Mouse (Mus musculus) liver, embryonic 15.5 days (tissue): ENCODE measurements at regions not wholly inside any gene's neighbourhood (a gene's known extent, or its start where the extent isn't known, plus 50 kb on each side); places are given as distances from the start of the nearest gene placed in this dataset.

Experiments
- ATAC-seq: fragments of 200-750 bp; cut with Nextera tagmentation; 2 replicates; pipeline ENCODE4 v1.8.0; 2017; ENCODE audit warnings: moderate number of reproducible peaks, mild to moderate bottlenecking, moderate library complexity; ENCODE audit not compliant: insufficient read depth
- H3K27ac ChIP-seq: fragments of 300-500 bp; sonication (generic); replicated peaks from 2 replicates; pipeline ENCODE4 v1.5.1; 2015; ENCODE audit warnings: mild to moderate bottlenecking, inconsistent platforms
- H3K27me3 ChIP-seq: fragments of 300-500 bp; sonication (generic); 2 replicates; pipeline ENCODE4 v1.6.1; 2015; ENCODE audit warnings: mild to moderate bottlenecking, inconsistent platforms
- H3K36me3 ChIP-seq: fragments of 300-500 bp; sonication (generic); replicated peaks from 2 replicates; pipeline ENCODE4 v1.6.1; 2015; ENCODE audit warnings: moderate library complexity, mild to moderate bottlenecking, inconsistent platforms
- H3K4me1 ChIP-seq: fragments of 300-500 bp; sonication (generic); replicated peaks from 2 replicates; pipeline ENCODE4 v1.6.1; 2015; ENCODE audit warnings: inconsistent platforms
- H3K4me2 ChIP-seq: fragments of 300-500 bp; sonication (generic); 2 replicates; pipeline ENCODE4 v1.6.1; 2015; ENCODE audit warnings: moderate library complexity, mild to moderate bottlenecking, inconsistent platforms
- H3K4me3 ChIP-seq: fragments of 300-500 bp; sonication (generic); replicated peaks from 2 replicates; pipeline ENCODE4 v1.5.1; 2015; ENCODE audit warnings: mild to moderate bottlenecking, inconsistent platforms
- H3K9ac ChIP-seq: fragments of 300-500 bp; sonication (generic); 2 replicates; pipeline ENCODE4 v1.6.1; 2015; ENCODE audit warnings: moderate library complexity, mild to moderate bottlenecking, inconsistent platforms
- H3K9me3 ChIP-seq: fragments of 300-500 bp; sonication (generic); replicated peaks from 2 replicates; pipeline ENCODE4 v1.6.1; 2016; ENCODE audit warnings: inconsistent platforms
- WGBS: fragments of 180-500 bp; shearing (Covaris S2); methylation state at CpG from one replicate; pipeline ENCODE4 v1.1.7; 2015; ENCODE audit warnings: mixed read lengths; ENCODE audit not compliant: insufficient replicate concordance; 5-methylcytosine and 5-hydroxymethylcytosine counted together

GRCm38 (mm10) chr4:81677205-81677604, 234.6 kb upstream of the Mpdz start:
- 58% methylated on average over 2 of the region's 2 CpGs for WGBS
- ATAC-seq: no peak
- Histone ChIP-seq H3K4me2 (no peak overlapping the region), H3K4me1 (no peaks in the 10 kb centered on the region), H3K36me3 (no peaks in the 10 kb centered on the region), H3K9ac (no peak overlapping the region), H3K4me3 (no peak overlapping the region), H3K27me3 (no peaks in the 10 kb centered on the region), H3K9me3 (no peaks in the 10 kb centered on the region), H3K27ac (no peak overlapping the region)

- no peak overlapping the region for H3K4me2 ChIP-seq
- WGBS: 58% methylated on average over 2 of the region's 2 CpGs
- H3K9ac ChIP-seq: no peak overlapping the region
- no peak for ATAC-seq
- no peaks in the 10 kb centered on the region for H3K27me3 ChIP-seq
- no peaks in the 10 kb centered on the region for H3K36me3 ChIP-seq
- H3K4me1 ChIP-seq: no peaks in the 10 kb centered on the region
- H3K27ac ChIP-seq: no peak overlapping the region
- H3K9me3 ChIP-seq: no peaks in the 10 kb centered on the region
- no peak overlapping the region for H3K4me3 ChIP-seq
Observed at GRCm38 (mm10) chr4:81674871-81675270, 232.3 kb upstream of the Mpdz start.

GRCm38 (mm10) chr4:81673398-81674265, 231.0 kb upstream of the Mpdz start:
- no peak overlapping the region for H3K4me2 ChIP-seq
- 0 out of 2 replicates have a peak overlapping the region, but pooled peaks have one; percentile 10 for H3K27ac ChIP-seq
- H3K27me3 ChIP-seq: no peaks in the 10 kb centered on the region
- H3K9me3 ChIP-seq: no peaks in the 10 kb centered on the region
- no peak overlapping the region for H3K9ac ChIP-seq
- 54% methylated on average over 4 of the region's 4 CpGs for WGBS
- no peaks in the 10 kb centered on the region for H3K36me3 ChIP-seq
- ATAC-seq: peak; percentile 75
- no peak overlapping the region for H3K4me3 ChIP-seq
- no peaks in the 10 kb centered on the region for H3K4me1 ChIP-seq

- H3K4me3 ChIP-seq: no peak overlapping the region
- H3K9ac ChIP-seq: no peak overlapping the region
- H3K4me2 ChIP-seq: no peak overlapping the region
- no peaks in the 10 kb centered on the region for H3K4me1 ChIP-seq
- no peaks in the 10 kb centered on the region for H3K27me3 ChIP-seq
- no peaks in the 10 kb centered on the region for H3K36me3 ChIP-seq
- no peak for ATAC-seq
- 41% methylated on average over 2 of the region's 2 CpGs for WGBS
- no peaks in the 10 kb centered on the region for H3K9me3 ChIP-seq
- H3K27ac ChIP-seq: no peak overlapping the region
Observed at GRCm38 (mm10) chr4:81671986-81672385, 229.4 kb upstream of the Mpdz start.

- Histone ChIP-seq H3K4me3 (no peak overlapping the region), H3K36me3 (no peaks in the 10 kb centered on the region), H3K27me3 (no peaks in the 10 kb centered on the region), H3K27ac (no peak overlapping the region), H3K9ac (no peak overlapping the region), H3K9me3 (no peaks in the 10 kb centered on the region), H3K4me1 (no peaks in the 10 kb centered on the region), H3K4me2 (no peak overlapping the region)
- WGBS: 15% methylated on average over 3 of the region's 3 CpGs
- ATAC-seq: no peak
Observed at GRCm38 (mm10) chr4:81669181-81669580, 226.6 kb upstream of the Mpdz start.

GRCm38 (mm10) chr4:81661096-81661495, 218.5 kb upstream of the Mpdz start:
- H3K9me3 ChIP-seq: no peaks in the 10 kb centered on the region
- H3K27ac ChIP-seq: no peak overlapping the region
- no peak overlapping the region for H3K4me2 ChIP-seq
- H3K27me3 ChIP-seq: no peaks in the 10 kb centered on the region
- H3K9ac ChIP-seq: no peak overlapping the region
- no peak overlapping the region for H3K4me3 ChIP-seq
- no peak for ATAC-seq
- no peaks in the 10 kb centered on the region for H3K36me3 ChIP-seq
- H3K4me1 ChIP-seq: no peaks in the 10 kb centered on the region

GRCm38 (mm10) chr4:81628496-81628828, 185.8 kb upstream of the Mpdz start:
- Histone ChIP-seq H3K4me3 (no peak overlapping the region), H3K27me3 (no peaks in the 10 kb centered on the region), H3K27ac (no peak overlapping the region), H3K36me3 (no peaks in the 10 kb centered on the region), H3K4me1 (no peaks in the 10 kb centered on the region), H3K9me3 (no peaks in the 10 kb centered on the region), H3K4me2 (no peak overlapping the region), H3K9ac (no peak overlapping the region)
- no peak for ATAC-seq
- 70% methylated on average over 3 of the region's 3 CpGs for WGBS

- H3K27ac ChIP-seq: no peak overlapping the region
- H3K9me3 ChIP-seq: no peaks in the 10 kb centered on the region
- no peaks in the 10 kb centered on the region for H3K36me3 ChIP-seq
- no peak overlapping the region for H3K4me3 ChIP-seq
- no peak overlapping the region for H3K4me2 ChIP-seq
- no peak overlapping the region for H3K9ac ChIP-seq
- ATAC-seq: no peak
- H3K27me3 ChIP-seq: no peaks in the 10 kb centered on the region
- WGBS: 63% methylated on average over 12 of the region's 12 CpGs
- no peaks in the 10 kb centered on the region for H3K4me1 ChIP-seq
Observed at GRCm38 (mm10) chr4:81627714-81628495, 185.3 kb upstream of the Mpdz start.

- Histone ChIP-seq H3K4me1 (no peaks in the 10 kb centered on the region), H3K27me3 (no peaks in the 10 kb centered on the region), H3K27ac (no peak overlapping the region), H3K9ac (no peak overlapping the region), H3K4me2 (no peak overlapping the region), H3K4me3 (no peak overlapping the region), H3K36me3 (no peaks in the 10 kb centered on the region), H3K9me3 (no peaks in the 10 kb centered on the region)
- 32% methylated on average over 10 of the region's 10 CpGs for WGBS
- no peak for ATAC-seq
Observed at GRCm38 (mm10) chr4:81625348-81625934, 182.8 kb upstream of the Mpdz start.

- no peaks in the 10 kb centered on the region for H3K4me1 ChIP-seq
- H3K27me3 ChIP-seq: no peaks in the 10 kb centered on the region
- H3K9ac ChIP-seq: no peak overlapping the region
- H3K9me3 ChIP-seq: no peaks in the 10 kb centered on the region
- no peak for ATAC-seq
- H3K4me3 ChIP-seq: no peak overlapping the region
- no peaks in the 10 kb centered on the region for H3K36me3 ChIP-seq
- 75% methylated on average over 4 of the region's 4 CpGs for WGBS
- H3K4me2 ChIP-seq: no peak overlapping the region
- no peak overlapping the region for H3K27ac ChIP-seq
Observed at GRCm38 (mm10) chr4:81624111-81624510, 181.5 kb upstream of the Mpdz start.

GRCm38 (mm10) chr4:81621391-81622137, 178.9 kb upstream of the Mpdz start:
- H3K4me1 ChIP-seq: no peaks in the 10 kb centered on the region
- H3K27me3 ChIP-seq: no peaks in the 10 kb centered on the region
- H3K36me3 ChIP-seq: no peaks in the 10 kb centered on the region
- no peak overlapping the region for H3K4me3 ChIP-seq
- WGBS: 66% methylated on average over 8 of the region's 8 CpGs
- H3K4me2 ChIP-seq: no peak overlapping the region
- no peak overlapping the region for H3K27ac ChIP-seq
- no peak overlapping the region for H3K9ac ChIP-seq
- no peaks in the 10 kb centered on the region for H3K9me3 ChIP-seq
- no peak for ATAC-seq
